Mouse (Mus musculus): ENCODE results near the gene Dhdds.

GRCm38 (mm10) chr4:134011450-134012414 is 11.0 kb upstream of the Dhdds start:
- peak; percentile 58; the same call in 1 of the 2 replicates for TF ChIP-seq CHD2 (IDR thresholded peaks at IDR 0.05; ENCODE audit: low read depth, low read length)
- no peak for TF ChIP-seq HCFC1 (IDR thresholded peaks at IDR 0.05; ENCODE audit: borderline replicate concordance, insufficient read depth, low read length)

All from ES-E14 (cell line).